Mouse (Mus musculus) frontal cortex, adult (tissue): ENCODE results near the gene Rdh11.
"Not testable (repeated sequence)": the region's sequence is repeated elsewhere in the genome, so short reads cannot be mapped to it uniquely, and the experiment has no call there.

Experiments used
- ATAC-seq: cut with Nextera tagmentation; 2 replicates; pipeline ENCODE4 v1.9.2; 2017; ENCODE audit warnings: mild to moderate bottlenecking, moderate library complexity, mixed read lengths; ENCODE audit not compliant: low TSS enrichment

Rdh11 gene

GRCm38 (mm10) chr12:79192193-79192592 lies at the start of gene Rdh11:
TSS of gene Rdh11 (minus strand) at chr12:79192293.
- no peak for ATAC-seq

- no peak for ATAC-seq
Measured at GRCm38 (mm10) chr12:79235485-79236080, 43.5 kb upstream of the Rdh11 start.

- no peak for ATAC-seq
Measured at GRCm38 (mm10) chr12:79217511-79217910, 25.4 kb upstream of the Rdh11 start.

GRCm38 (mm10) chr12:79211447-79211846 lies 19.4 kb upstream of the Rdh11 start:
- no peak for ATAC-seq

GRCm38 (mm10) chr12:79208703-79209464 lies 16.8 kb upstream of the Rdh11 start, which contains the start of gene Rdh12:
TSS of gene Rdh12 (plus strand) at chr12:79208914.
- ATAC-seq = peak; percentile 100

- no peak for ATAC-seq
Measured at GRCm38 (mm10) chr12:79201882-79202281, 9.8 kb upstream of the Rdh11 start.

- no peak for ATAC-seq
Measured at GRCm38 (mm10) chr12:79197105-79197504, 5.0 kb upstream of the Rdh11 start.

- ATAC-seq = no peak
Measured at GRCm38 (mm10) chr12:79193441-79193840, 1.3 kb upstream of the Rdh11 start.

GRCm38 (mm10) chr12:79191701-79192100 lies 392 bp downstream of the Rdh11 start:
- peak; percentile 95 for ATAC-seq

GRCm38 (mm10) chr12:79190931-79191673 lies 991 bp downstream of the Rdh11 start:
- ATAC-seq = peak; percentile 94

- ATAC-seq = not testable (repeated sequence)
Measured at GRCm38 (mm10) chr12:79185160-79185559, 6.9 kb downstream of the Rdh11 start.

- ATAC-seq = no peak
Measured at GRCm38 (mm10) chr12:79175998-79176397, 16.1 kb downstream of the Rdh11 start.

- no peak for ATAC-seq
Measured at GRCm38 (mm10) chr12:79173721-79174120, 18.4 kb downstream of the Rdh11 start.

- peak; percentile 96 for ATAC-seq
Measured at GRCm38 (mm10) chr12:79172019-79172941, 19.8 kb downstream of the Rdh11 start, which contains the start of gene Vti1b. TSS of gene Vti1b (minus strand) at chr12:79172667.

- ATAC-seq = peak; percentile 31; the same call in 1 of the 2 replicates
Measured at GRCm38 (mm10) chr12:79171269-79171995, 20.7 kb downstream of the Rdh11 start.

GRCm38 (mm10) chr12:79170421-79170820 lies 21.7 kb downstream of the Rdh11 start:
- ATAC-seq = no peak

- ATAC-seq = no peak
Measured at GRCm38 (mm10) chr12:79169173-79169572, 22.9 kb downstream of the Rdh11 start.

- ATAC-seq = no peak
Measured at GRCm38 (mm10) chr12:79162876-79163275, 29.2 kb downstream of the Rdh11 start.

- ATAC-seq = no peak
Measured at GRCm38 (mm10) chr12:79149653-79150052, 42.4 kb downstream of the Rdh11 start.

- no peak for ATAC-seq
Measured at GRCm38 (mm10) chr12:79141384-79141783, 50.7 kb downstream of the Rdh11 start.

- ATAC-seq = no peak
Measured at GRCm38 (mm10) chr12:79140811-79141210, 51.3 kb downstream of the Rdh11 start.
